Mouse (Mus musculus): Measurements from ENCODE around the gene Atrnl1. TPM values are rescaled to one million over a fixed set of nuclear protein-coding genes. Genes with fewer than 3 reads are reported as not detected.

Atrnl1 gene
- polyA plus RNA-seq, 1 experiment from 2014 or later, result 2.9 TPM

DNA sequence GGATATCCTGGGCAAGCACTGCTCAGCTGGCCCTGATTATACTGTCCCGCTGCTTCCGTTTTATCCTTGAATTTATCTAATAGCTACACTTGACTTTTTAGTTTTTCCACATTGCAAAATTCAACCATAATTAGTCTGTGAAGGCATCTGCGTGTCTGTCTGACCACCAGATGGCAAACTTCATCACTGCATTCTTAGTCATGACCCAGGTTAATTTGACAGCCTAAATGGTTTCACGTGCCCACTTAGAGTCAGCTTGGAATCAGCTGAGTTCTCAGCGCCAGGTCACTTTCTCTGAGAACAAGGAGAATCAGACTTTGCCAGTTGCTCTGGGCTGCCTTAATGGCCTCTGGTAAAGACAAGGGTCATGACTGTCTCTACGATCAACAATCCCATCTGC is 305.5 kb downstream of the Atrnl1 start:
- no peak for DNase-seq (ENCODE audit: low spot score)

DNA sequence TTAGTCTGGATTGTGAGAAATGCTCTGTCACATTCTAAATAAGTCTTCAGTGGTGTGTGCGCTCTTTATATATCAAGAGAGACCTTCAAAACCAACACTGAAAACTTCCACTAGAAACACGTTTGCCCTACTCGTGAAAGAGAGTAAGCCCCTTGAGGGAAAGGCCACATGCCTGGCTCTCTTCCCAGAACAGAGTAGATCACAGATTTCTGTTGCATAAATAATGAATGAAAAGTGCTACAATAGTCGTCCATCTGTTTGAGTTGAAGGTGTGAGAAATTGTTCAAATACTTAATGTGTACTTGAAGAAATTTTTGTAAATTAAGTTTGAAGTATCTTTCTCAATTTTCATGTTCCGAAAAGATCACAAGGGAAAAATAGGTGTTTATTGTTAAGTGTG is 312.2 kb downstream of the Atrnl1 start:
- DNase-seq (ENCODE audit: low spot score) (no peak), ATAC-seq (replicated peaks; ENCODE audit: low FRiP score) (no peak)
- H3K4me3 ChIP-seq (ENCODE audit: low read depth, low read length), result no peak overlapping the region
- H3K36me3 ChIP-seq (ENCODE audit: control insufficient read depth, insufficient read depth, low read length), result no peaks in the 10 kb centered on the region
- WGBS, result 92% methylated on average over 5 of the region's 5 CpGs
- no peak overlapping the region for H3K27ac ChIP-seq (ENCODE audit: low read depth, low read length)
- H3K27me3 ChIP-seq (replicated peaks; ENCODE audit: control insufficient read depth, insufficient read depth, low read length), result no peaks in the 10 kb centered on the region
- H3K4me1 ChIP-seq (replicated peaks; ENCODE audit: control insufficient read depth, insufficient read depth, low read length), result peaks cover 7% of the 10 kb centered on the region
- H3K9me3 ChIP-seq (ENCODE audit: control insufficient read depth, low read length), result no peaks in the 10 kb centered on the region; the same call in 1 of the 2 replicates
- H3K9ac ChIP-seq (ENCODE audit: low read depth, low read length), result no peak overlapping the region
- H3K4me2 ChIP-seq, result no peak overlapping the region

More for the DNA sequence above, 305.5 kb downstream of the Atrnl1 start:
- H3K36me3 ChIP-seq (ENCODE audit: control insufficient read depth, insufficient read depth, low read length), result no peaks in the 10 kb centered on the region
- H3K4me1 ChIP-seq (replicated peaks; ENCODE audit: control insufficient read depth, insufficient read depth, low read length), result no peaks in the 10 kb centered on the region
- H3K9ac ChIP-seq (ENCODE audit: low read depth, low read length), result no peak overlapping the region
- H3K27ac ChIP-seq (ENCODE audit: low read depth, low read length), result no peak overlapping the region
- H3K4me3 ChIP-seq (ENCODE audit: low read depth, low read length), result no peak overlapping the region
- no peaks in the 10 kb centered on the region; the same call in 1 of the 2 replicates for H3K9me3 ChIP-seq (ENCODE audit: control insufficient read depth, low read length)
- no peaks in the 10 kb centered on the region for H3K27me3 ChIP-seq (replicated peaks; ENCODE audit: control insufficient read depth, insufficient read depth, low read length)
- H3K4me2 ChIP-seq, result no peak overlapping the region
- 67% methylated on average over 6 of the region's 6 CpGs for WGBS
- no peak for ATAC-seq (replicated peaks; ENCODE audit: low FRiP score)

DNA sequence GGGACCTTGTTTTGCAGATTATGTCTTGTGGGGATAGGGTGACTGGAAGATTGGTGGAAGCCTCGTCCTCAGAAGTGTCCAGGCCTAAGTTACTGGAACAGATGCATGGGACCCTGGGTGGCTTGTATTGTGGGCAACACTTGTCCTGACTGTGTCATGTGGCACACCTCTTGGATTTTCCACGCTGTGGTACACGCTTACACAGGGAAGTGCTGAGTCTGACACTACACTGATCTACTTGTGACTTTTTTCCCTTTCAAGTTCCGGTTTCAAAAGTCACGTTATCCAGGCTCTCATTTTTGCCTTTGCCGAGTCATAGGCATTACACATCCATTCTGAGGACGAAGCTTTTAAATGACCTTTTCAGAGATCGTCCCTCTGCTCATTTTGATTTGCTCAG is 314.0 kb downstream of the Atrnl1 start:
- DNase-seq (ENCODE audit: low spot score), result no peak
- no peaks in the 10 kb centered on the region for H3K36me3 ChIP-seq (ENCODE audit: control insufficient read depth, insufficient read depth, low read length)
- H3K4me3 ChIP-seq (ENCODE audit: low read depth, low read length), result no peak overlapping the region
- no peaks in the 10 kb centered on the region for H3K27me3 ChIP-seq (replicated peaks; ENCODE audit: control insufficient read depth, insufficient read depth, low read length)
- ATAC-seq (replicated peaks; ENCODE audit: low FRiP score), result no peak
- H3K9me3 ChIP-seq (ENCODE audit: control insufficient read depth, low read length), result no peaks in the 10 kb centered on the region; the same call in 1 of the 2 replicates
- no peak overlapping the region for H3K9ac ChIP-seq (ENCODE audit: low read depth, low read length)
- WGBS, result 87% methylated on average over 8 of the region's 8 CpGs
- peaks cover 10% of the 10 kb centered on the region for H3K4me1 ChIP-seq (replicated peaks; ENCODE audit: control insufficient read depth, insufficient read depth, low read length)
- H3K27ac ChIP-seq (ENCODE audit: low read depth, low read length), result no peak overlapping the region
- no peak overlapping the region for H3K4me2 ChIP-seq

DNA sequence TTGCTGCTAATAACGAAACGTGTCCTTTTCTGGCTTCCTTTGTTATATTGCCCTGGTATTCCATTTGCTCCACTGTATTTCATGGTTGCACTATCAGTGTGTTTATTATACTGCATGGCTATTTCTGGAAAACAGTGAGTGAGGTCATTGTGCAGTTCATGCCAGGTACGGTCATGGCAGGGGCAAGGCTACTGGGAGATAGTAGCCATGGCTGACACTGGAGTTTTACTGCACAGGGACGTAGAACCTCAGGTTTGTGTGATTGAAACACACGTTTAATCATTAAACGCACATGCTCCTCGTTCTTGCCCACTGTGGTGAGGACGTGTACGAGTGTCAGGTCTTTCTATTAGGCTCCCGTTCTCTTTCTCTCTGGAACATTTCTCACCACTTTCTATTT is 314.8 kb downstream of the Atrnl1 start:
- no peaks in the 10 kb centered on the region for H3K27me3 ChIP-seq (replicated peaks; ENCODE audit: control insufficient read depth, insufficient read depth, low read length)
- H3K9me3 ChIP-seq (ENCODE audit: control insufficient read depth, low read length), result no peaks in the 10 kb centered on the region; the same call in 1 of the 2 replicates
- H3K4me3 ChIP-seq (ENCODE audit: low read depth, low read length), result no peak overlapping the region
- no peak overlapping the region for H3K9ac ChIP-seq (ENCODE audit: low read depth, low read length)
- H3K4me1 ChIP-seq (replicated peaks; ENCODE audit: control insufficient read depth, insufficient read depth, low read length), result peaks cover 10% of the 10 kb centered on the region
- DNase-seq (ENCODE audit: low spot score) (no peak), ATAC-seq (replicated peaks; ENCODE audit: low FRiP score) (no peak)
- 78% methylated on average over 10 of the region's 10 CpGs for WGBS
- no peaks in the 10 kb centered on the region for H3K36me3 ChIP-seq (ENCODE audit: control insufficient read depth, insufficient read depth, low read length)
- no peak overlapping the region for H3K4me2 ChIP-seq
- no peak overlapping the region for H3K27ac ChIP-seq (ENCODE audit: low read depth, low read length)

DNA sequence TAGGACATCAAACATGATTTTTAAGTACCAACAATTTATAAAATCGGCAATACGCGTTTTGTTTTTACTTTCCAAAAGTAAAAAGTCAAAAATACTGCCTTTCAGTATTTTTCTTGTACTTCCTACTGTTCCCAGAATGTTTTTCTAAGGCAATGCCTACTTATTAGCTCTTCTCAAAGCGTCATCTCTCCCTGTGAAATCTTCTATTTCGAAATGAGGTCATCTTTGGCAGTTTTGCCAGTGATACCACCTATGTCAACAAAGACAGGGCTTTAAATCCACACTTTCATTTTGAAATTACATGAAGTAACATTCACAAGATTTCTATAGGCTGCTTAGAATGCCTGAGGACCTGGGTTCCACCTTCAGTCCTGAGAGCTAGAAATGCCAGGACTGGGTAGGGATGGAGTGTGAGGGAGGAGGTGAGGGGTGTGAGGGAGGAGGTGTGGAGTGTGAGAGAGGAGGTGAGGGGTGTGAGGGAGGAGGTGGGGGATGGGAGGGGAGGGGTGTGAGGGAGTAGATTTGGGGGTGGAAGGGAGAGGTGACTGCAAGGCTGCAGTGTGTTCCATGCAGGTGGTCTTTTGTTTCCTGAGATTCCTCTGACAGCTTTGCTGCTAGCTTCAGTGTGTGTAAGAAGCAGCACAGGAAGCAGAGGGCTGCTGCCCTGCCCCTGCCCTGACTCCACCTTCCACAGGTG is 315.5 kb downstream of the Atrnl1 start:
- WGBS, result 90% methylated on average over 5 of the region's 5 CpGs
- no peaks in the 10 kb centered on the region for H3K27me3 ChIP-seq (replicated peaks; ENCODE audit: control insufficient read depth, insufficient read depth, low read length)
- H3K27ac ChIP-seq (ENCODE audit: low read depth, low read length), result no peak overlapping the region
- peaks cover 10% of the 10 kb centered on the region for H3K4me1 ChIP-seq (replicated peaks; ENCODE audit: control insufficient read depth, insufficient read depth, low read length)
- H3K9me3 ChIP-seq (ENCODE audit: control insufficient read depth, low read length), result no peaks in the 10 kb centered on the region
- H3K36me3 ChIP-seq (ENCODE audit: control insufficient read depth, insufficient read depth, low read length), result no peaks in the 10 kb centered on the region
- H3K4me3 ChIP-seq (ENCODE audit: low read depth, low read length), result no peak overlapping the region
- H3K9ac ChIP-seq (ENCODE audit: low read depth, low read length), result no peak overlapping the region
- no peak for DNase-seq (ENCODE audit: low spot score)
- peak; percentile 92 for ATAC-seq (replicated peaks; ENCODE audit: low FRiP score)
- no peak overlapping the region for H3K4me2 ChIP-seq

DNA sequence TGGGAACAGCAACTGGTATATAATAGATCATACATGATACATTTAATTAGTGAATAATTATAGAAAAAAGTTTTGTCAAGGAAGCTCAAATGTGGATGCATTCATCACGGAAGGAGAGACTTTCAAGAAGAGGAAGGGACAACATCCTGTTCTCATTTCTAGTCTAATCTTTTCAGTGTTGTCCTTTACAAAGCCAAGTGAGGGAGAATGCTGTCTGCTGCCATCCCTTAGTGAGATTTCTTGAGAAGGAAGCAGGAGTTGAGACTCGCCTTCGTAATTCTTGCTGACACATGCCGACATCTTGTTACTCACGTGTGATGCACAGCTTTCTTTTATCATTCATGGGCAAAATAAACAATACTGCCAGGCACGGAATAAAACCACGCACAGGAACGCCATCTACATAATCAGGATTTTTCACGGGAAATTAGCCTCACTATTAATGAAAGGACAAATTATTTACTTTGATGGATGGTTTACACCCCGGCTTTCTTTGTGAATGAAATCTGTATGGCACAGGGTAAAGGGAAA is 316.2 kb downstream of the Atrnl1 start:
- H3K4me3 ChIP-seq (ENCODE audit: low read depth, low read length), result no peak overlapping the region
- H3K9ac ChIP-seq (ENCODE audit: low read depth, low read length), result no peak overlapping the region
- ATAC-seq (replicated peaks; ENCODE audit: low FRiP score) (no peak), DNase-seq (ENCODE audit: low spot score) (no peak)
- H3K36me3 ChIP-seq (ENCODE audit: control insufficient read depth, insufficient read depth, low read length), result no peaks in the 10 kb centered on the region
- no peak overlapping the region for H3K27ac ChIP-seq (ENCODE audit: low read depth, low read length)
- H3K4me1 ChIP-seq (replicated peaks; ENCODE audit: control insufficient read depth, insufficient read depth, low read length), result peaks cover 10% of the 10 kb centered on the region
- H3K27me3 ChIP-seq (replicated peaks; ENCODE audit: control insufficient read depth, insufficient read depth, low read length), result no peaks in the 10 kb centered on the region
- 55% methylated on average over 10 of the region's 10 CpGs for WGBS
- H3K4me2 ChIP-seq, result no peak overlapping the region
- H3K9me3 ChIP-seq (ENCODE audit: control insufficient read depth, low read length), result no peaks in the 10 kb centered on the region

DNA sequence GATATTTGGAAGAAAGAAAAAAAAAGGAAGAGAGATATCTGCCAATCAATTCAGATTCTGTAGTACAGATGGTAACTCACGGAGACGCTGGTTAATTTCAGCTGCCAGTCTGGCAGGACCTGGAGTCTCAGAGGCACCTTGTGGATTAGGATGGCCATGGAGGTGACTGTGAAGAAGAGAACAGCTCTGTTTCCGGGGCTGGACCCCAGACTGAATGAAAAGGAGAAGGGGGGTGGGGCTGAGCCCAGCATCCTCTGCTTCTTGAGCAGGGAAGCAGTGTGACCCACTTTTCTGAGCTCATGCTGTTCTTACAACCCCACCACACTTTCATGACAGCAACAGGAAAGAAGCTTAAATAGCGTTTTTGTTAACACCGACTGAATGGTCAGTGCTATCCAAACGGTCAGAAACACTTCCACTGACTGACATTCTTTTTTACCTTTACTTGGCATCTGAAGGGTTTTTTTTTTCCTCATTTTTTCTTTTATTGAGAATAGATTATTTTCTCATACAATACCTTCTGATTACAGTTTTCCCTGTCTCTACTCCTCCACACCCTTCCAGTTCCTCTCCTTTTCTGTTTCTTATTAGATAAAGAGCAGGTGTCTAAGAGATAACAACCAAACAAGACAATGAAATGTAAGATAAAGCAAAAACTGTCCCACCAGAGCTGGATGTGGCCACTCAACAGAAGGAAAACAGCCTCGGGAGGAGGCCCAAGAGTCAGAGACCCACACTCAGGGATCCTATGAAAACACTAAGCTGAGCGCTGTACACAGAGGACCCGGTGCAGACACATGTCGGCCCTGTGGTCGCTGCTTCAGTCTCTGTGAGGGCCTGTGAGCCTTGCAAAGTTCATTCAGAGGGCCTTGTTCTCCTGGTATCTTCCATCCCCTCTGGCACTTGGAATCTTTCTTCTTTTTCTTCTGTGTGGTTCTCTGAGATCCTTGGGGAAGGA is 317.0 kb downstream of the Atrnl1 start:
- H3K4me3 ChIP-seq (ENCODE audit: low read depth, low read length), result no peak overlapping the region
- 51% methylated on average over 11 of the region's 11 CpGs for WGBS
- H3K9ac ChIP-seq (ENCODE audit: low read depth, low read length), result no peak overlapping the region
- H3K4me2 ChIP-seq, result peak overlapping the region; percentile 40
- ATAC-seq (replicated peaks; ENCODE audit: low FRiP score), result peak; percentile 77
- H3K9me3 ChIP-seq (ENCODE audit: control insufficient read depth, low read length), result no peaks in the 10 kb centered on the region
- no peaks in the 10 kb centered on the region for H3K36me3 ChIP-seq (ENCODE audit: control insufficient read depth, insufficient read depth, low read length)
- no peak overlapping the region for H3K27ac ChIP-seq (ENCODE audit: low read depth, low read length)
- H3K27me3 ChIP-seq (replicated peaks; ENCODE audit: control insufficient read depth, insufficient read depth, low read length), result no peaks in the 10 kb centered on the region
- peaks cover 10% of the 10 kb centered on the region for H3K4me1 ChIP-seq (replicated peaks; ENCODE audit: control insufficient read depth, insufficient read depth, low read length)
- no peak for DNase-seq (ENCODE audit: low spot score)

DNA sequence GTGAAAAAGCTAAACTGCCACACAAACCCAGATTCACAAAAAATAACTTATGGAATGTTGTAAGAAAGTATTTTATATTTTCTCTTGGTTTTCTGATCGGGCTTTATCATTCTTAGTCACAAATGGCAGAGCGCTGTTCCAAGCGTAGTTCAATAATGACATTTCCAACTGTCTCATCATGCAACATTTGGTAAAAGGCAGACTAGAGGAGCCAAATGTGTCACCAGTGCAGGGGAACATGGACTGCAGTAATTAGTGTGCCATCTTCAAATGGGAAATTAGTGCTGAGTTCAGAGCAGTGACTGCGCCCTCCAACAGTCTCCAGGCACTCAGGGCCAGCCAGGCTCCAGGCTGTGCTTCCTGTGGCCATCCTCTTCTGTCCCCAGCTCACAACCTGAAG is 320.8 kb downstream of the Atrnl1 start:
- H3K27me3 ChIP-seq (replicated peaks; ENCODE audit: control insufficient read depth, insufficient read depth, low read length), result no peaks in the 10 kb centered on the region
- peaks cover 10% of the 10 kb centered on the region for H3K4me1 ChIP-seq (replicated peaks; ENCODE audit: control insufficient read depth, insufficient read depth, low read length)
- ATAC-seq (replicated peaks; ENCODE audit: low FRiP score) (no peak), DNase-seq (ENCODE audit: low spot score) (no peak)
- H3K4me3 ChIP-seq (ENCODE audit: low read depth, low read length), result no peak overlapping the region
- no peaks in the 10 kb centered on the region for H3K36me3 ChIP-seq (ENCODE audit: control insufficient read depth, insufficient read depth, low read length)
- no peak overlapping the region for H3K4me2 ChIP-seq
- H3K9me3 ChIP-seq (ENCODE audit: control insufficient read depth, low read length), result no peaks in the 10 kb centered on the region
- no peak overlapping the region for H3K27ac ChIP-seq (ENCODE audit: low read depth, low read length)
- 97% methylated on average over 4 of the region's 4 CpGs for WGBS
- no peak overlapping the region for H3K9ac ChIP-seq (ENCODE audit: low read depth, low read length)
